Mouse (Mus musculus): ENCODE results near the gene Ptx4. TPM values are rescaled to one million over a fixed set of nuclear protein-coding genes. Genes with fewer than 3 reads are reported as not detected.
A peak's percentile ranks its signal among the peaks of the same experiment; 100 is the strongest.

The Ptx4 gene
- polyA plus RNA-seq (2012), result not detected in 2 replicates

GRCm38 (mm10) chr17:25120406-25120805, at the start of gene Ptx4:
Ptx4 (plus strand) TSS chr17:25120760.
- H3K4me3 ChIP-seq (replicated peaks), result no peak within 1 kb of the TSS
- no peaks in the 10 kb centered on the region for H3K9me3 ChIP-seq (ENCODE audit: control insufficient read depth, low read length)
- no peaks in the 10 kb centered on the region for H3K36me3 ChIP-seq (ENCODE audit: control insufficient read depth)
- peaks cover 32% of the 10 kb centered on the region for H3K4me1 ChIP-seq (ENCODE audit: control insufficient read depth)
- peaks cover 15% of the 10 kb centered on the region for H3K27me3 ChIP-seq (ENCODE audit: control insufficient read depth)
- TF ChIP-seq TAL1 (IDR thresholded peaks at IDR 0.05; ENCODE audit: low read length) (no peak), GATA1 (IDR thresholded peaks at IDR 0.05; ENCODE audit: low read length) (no peak)

- no peaks in the 10 kb centered on the region for H3K4me1 ChIP-seq (ENCODE audit: control insufficient read depth)
- no peaks in the 10 kb centered on the region for H3K9me3 ChIP-seq (ENCODE audit: control insufficient read depth, low read length)
- TF ChIP-seq TAL1 (IDR thresholded peaks at IDR 0.05; ENCODE audit: low read length) (no peak), GATA1 (IDR thresholded peaks at IDR 0.05; ENCODE audit: low read length) (no peak)
- H3K27me3 ChIP-seq (ENCODE audit: control insufficient read depth), result no peaks in the 10 kb centered on the region
- H3K36me3 ChIP-seq (ENCODE audit: control insufficient read depth), result no peaks in the 10 kb centered on the region; the same call in 1 of the 2 replicates
- H3K4me3 ChIP-seq (replicated peaks), result no peak overlapping the region
Measured at GRCm38 (mm10) chr17:25076906-25077305, 43.7 kb upstream of the Ptx4 start.

- H3K4me3 ChIP-seq (replicated peaks), result no peak overlapping the region
- H3K9me3 ChIP-seq (ENCODE audit: control insufficient read depth, low read length), result no peaks in the 10 kb centered on the region
- no peaks in the 10 kb centered on the region for H3K27me3 ChIP-seq (ENCODE audit: control insufficient read depth)
- no peaks in the 10 kb centered on the region for H3K4me1 ChIP-seq (ENCODE audit: control insufficient read depth)
- TF ChIP-seq TAL1 (IDR thresholded peaks at IDR 0.05; ENCODE audit: low read length) (no peak), GATA1 (IDR thresholded peaks at IDR 0.05; ENCODE audit: low read length) (no peak)
- no peaks in the 10 kb centered on the region; the same call in 1 of the 2 replicates for H3K36me3 ChIP-seq (ENCODE audit: control insufficient read depth)
Measured at GRCm38 (mm10) chr17:25077771-25078372, 42.7 kb upstream of the Ptx4 start.

- no peak for TF ChIP-seq TAL1 (IDR thresholded peaks at IDR 0.05; ENCODE audit: low read length)
- no peak for TF ChIP-seq GATA1 (IDR thresholded peaks at IDR 0.05; ENCODE audit: low read length)
- H3K4me1 ChIP-seq (ENCODE audit: control insufficient read depth), result no peaks in the 10 kb centered on the region
- H3K9me3 ChIP-seq (ENCODE audit: control insufficient read depth, low read length), result no peaks in the 10 kb centered on the region
- no peaks in the 10 kb centered on the region for H3K27me3 ChIP-seq (ENCODE audit: control insufficient read depth)
- peak overlapping the region; percentile 8 for H3K4me3 ChIP-seq (replicated peaks)
- H3K36me3 ChIP-seq (ENCODE audit: control insufficient read depth), result no peaks in the 10 kb centered on the region; the same call in 1 of the 2 replicates
Measured at GRCm38 (mm10) chr17:25080210-25080609, 40.4 kb upstream of the Ptx4 start.

DNA sequence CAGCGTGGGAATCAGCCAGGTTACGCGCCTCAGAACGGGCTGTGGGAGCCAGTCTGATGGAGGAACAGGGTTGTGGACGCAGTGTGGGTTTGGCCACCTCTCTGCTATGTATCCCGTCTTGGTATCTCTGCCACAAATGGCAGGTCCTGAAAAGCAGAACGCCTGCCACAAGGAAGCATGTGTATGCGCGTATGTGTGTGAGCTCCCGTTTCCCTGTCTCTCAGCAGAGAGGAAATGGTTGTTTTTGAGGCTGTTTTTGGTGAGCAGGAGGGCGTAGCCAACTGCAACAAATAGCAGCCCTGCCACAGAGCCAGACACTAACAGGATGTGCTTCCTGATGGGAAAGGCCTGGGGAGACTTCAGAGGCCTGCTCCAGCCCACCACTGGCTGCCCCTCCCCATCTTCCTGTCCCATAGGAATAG, 39.6 kb upstream of the Ptx4 start:
- no peak for TF ChIP-seq TAL1 (IDR thresholded peaks at IDR 0.05; ENCODE audit: low read length)
- no peak for TF ChIP-seq GATA1 (IDR thresholded peaks at IDR 0.05; ENCODE audit: low read length)
- Histone ChIP-seq H3K27me3 (ENCODE audit: control insufficient read depth) (no peaks in the 10 kb centered on the region), H3K4me1 (ENCODE audit: control insufficient read depth) (peaks cover 6% of the 10 kb centered on the region), H3K36me3 (ENCODE audit: control insufficient read depth) (no peaks in the 10 kb centered on the region; the same call in 1 of the 2 replicates), H3K9me3 (ENCODE audit: control insufficient read depth, low read length) (no peaks in the 10 kb centered on the region), H3K4me3 (replicated peaks) (no peak overlapping the region)

- Histone ChIP-seq H3K27me3 (ENCODE audit: control insufficient read depth) (no peaks in the 10 kb centered on the region), H3K9me3 (ENCODE audit: control insufficient read depth, low read length) (no peaks in the 10 kb centered on the region), H3K4me3 (replicated peaks) (no peak overlapping the region), H3K4me1 (ENCODE audit: control insufficient read depth) (peaks cover 19% of the 10 kb centered on the region), H3K36me3 (ENCODE audit: control insufficient read depth) (no peaks in the 10 kb centered on the region; the same call in 1 of the 2 replicates)
- TF ChIP-seq GATA1 (IDR thresholded peaks at IDR 0.05; ENCODE audit: low read length) (no peak), TAL1 (IDR thresholded peaks at IDR 0.05; ENCODE audit: low read length) (no peak)
Measured at GRCm38 (mm10) chr17:25082081-25082847, 38.3 kb upstream of the Ptx4 start.

DNA sequence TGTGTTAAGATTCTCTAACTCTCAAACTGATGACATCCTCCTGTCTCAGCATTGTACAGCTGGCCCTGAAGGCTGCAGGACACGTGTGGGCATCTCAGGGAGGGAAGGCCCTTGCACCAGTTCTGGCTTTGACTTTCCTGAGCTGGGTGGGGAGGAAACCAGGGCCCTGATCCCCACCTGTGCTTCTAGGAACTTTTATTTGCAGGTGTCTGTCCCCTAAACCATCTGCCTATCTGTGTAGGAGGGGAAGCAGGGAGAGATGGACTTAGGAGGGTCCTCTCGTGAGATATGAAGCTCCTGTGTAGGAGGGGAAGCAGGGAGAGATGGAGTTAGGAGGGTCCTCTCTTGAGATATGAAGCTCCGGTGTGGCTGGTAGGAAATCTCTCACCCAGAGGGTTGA, 37.7 kb upstream of the Ptx4 start:
- H3K27me3 ChIP-seq (ENCODE audit: control insufficient read depth), result no peaks in the 10 kb centered on the region
- no peak overlapping the region for H3K4me3 ChIP-seq (replicated peaks)
- peaks cover 26% of the 10 kb centered on the region for H3K4me1 ChIP-seq (ENCODE audit: control insufficient read depth)
- H3K36me3 ChIP-seq (ENCODE audit: control insufficient read depth), result peaks cover 4% of the 10 kb centered on the region
- no peaks in the 10 kb centered on the region for H3K9me3 ChIP-seq (ENCODE audit: control insufficient read depth, low read length)
- TF ChIP-seq TAL1 (IDR thresholded peaks at IDR 0.05; ENCODE audit: low read length) (no peak), GATA1 (IDR thresholded peaks at IDR 0.05; ENCODE audit: low read length) (no peak)

DNA sequence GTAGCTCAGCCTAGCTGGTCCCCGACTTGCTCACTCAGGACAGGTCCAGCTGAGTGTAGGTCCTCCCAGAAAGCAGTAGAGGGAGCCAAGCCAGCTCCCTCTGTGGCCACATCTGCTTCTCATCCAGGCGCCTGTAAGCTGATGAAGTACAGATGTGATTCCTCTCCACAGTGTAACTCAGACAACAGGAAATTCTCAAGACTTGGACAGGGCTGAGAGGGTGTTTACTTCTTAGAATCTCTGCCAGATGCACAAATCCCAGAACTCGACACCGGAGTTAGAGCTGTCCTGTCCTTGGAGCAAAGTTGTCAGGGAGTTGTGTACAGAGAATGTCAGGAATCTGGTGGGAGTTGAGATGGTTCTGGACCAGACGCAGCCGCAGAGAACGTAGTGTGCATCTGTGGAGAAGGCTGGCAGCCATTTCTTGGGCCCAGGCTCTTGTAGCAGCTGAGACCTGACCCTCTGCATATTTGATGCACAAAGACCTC, 37.1 kb upstream of the Ptx4 start, which contains the start of gene Tmem204:
Tmem204 (minus strand) TSS at position 148 of the 488 bp plus-strand sequence.
- H3K27me3 ChIP-seq (ENCODE audit: control insufficient read depth), result no peaks in the 10 kb centered on the region
- H3K4me3 ChIP-seq (replicated peaks), result no peak within 1 kb of the TSS

DNA sequence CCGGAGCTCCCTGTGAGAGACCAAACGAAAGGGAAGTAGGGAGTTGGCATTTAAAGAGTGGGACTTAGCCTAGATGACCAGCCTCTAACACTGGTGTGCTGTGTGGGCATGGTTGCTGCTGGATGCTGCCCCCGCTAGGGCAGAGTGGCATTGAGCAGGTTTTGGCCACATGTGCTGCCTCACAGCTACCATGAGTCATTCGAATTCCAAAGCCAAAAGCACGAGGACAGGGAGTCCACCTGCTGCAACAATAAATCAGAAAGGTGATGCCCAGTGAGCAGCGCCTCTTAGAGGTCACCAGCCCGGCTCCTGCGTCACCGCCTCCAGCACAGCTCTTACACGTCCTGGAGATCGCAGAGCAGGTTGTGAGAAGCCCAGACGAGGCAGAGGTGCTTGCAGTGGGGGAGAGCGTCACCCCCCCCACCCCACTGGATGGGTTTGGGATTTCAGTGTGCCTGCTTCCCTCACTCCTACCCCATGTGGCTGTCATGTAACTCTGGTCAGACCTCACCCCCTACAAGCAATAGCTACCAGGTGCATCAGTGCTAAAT, 35.6 kb upstream of the Ptx4 start:
- Histone ChIP-seq H3K36me3 (ENCODE audit: control insufficient read depth) (peaks cover 22% of the 10 kb centered on the region), H3K4me1 (ENCODE audit: control insufficient read depth) (peaks cover 46% of the 10 kb centered on the region), H3K27me3 (ENCODE audit: control insufficient read depth) (no peaks in the 10 kb centered on the region), H3K4me3 (replicated peaks) (no peak overlapping the region), H3K9me3 (ENCODE audit: control insufficient read depth, low read length) (peaks cover 5% of the 10 kb centered on the region)
- TF ChIP-seq TAL1 (IDR thresholded peaks at IDR 0.05; ENCODE audit: low read length) (no peak), GATA1 (IDR thresholded peaks at IDR 0.05; ENCODE audit: low read length) (no peak)

More for the DNA sequence above, 37.1 kb upstream of the Ptx4 start, which contains the start of gene Tmem204:
- Histone ChIP-seq H3K36me3 (ENCODE audit: control insufficient read depth) (peaks cover 10% of the 10 kb centered on the region), H3K9me3 (ENCODE audit: control insufficient read depth, low read length) (peaks cover 2% of the 10 kb centered on the region), H3K4me1 (ENCODE audit: control insufficient read depth) (peaks cover 32% of the 10 kb centered on the region)
- TF ChIP-seq TAL1 (IDR thresholded peaks at IDR 0.05; ENCODE audit: low read length), result no peak
- no peak for TF ChIP-seq GATA1 (IDR thresholded peaks at IDR 0.05; ENCODE audit: low read length)
